Mouse (Mus musculus) heart, embryonic 16.5 days (tissue): ENCODE data around the gene Mettl7a2. TPM values are rescaled to one million over a fixed set of nuclear protein-coding genes. Genes with fewer than 3 reads are reported as not detected.
"Not testable (repeated sequence)": the region's sequence is repeated elsewhere in the genome, so short reads cannot be mapped to it uniquely, and the experiment has no call there.

Experiments used
- ATAC-seq: fragments of 200-750 bp; cut with Nextera tagmentation; replicated peaks from 2 replicates; pipeline ENCODE4 v1.8.0; 2017; ENCODE audit warnings: moderate number of reproducible peaks; ENCODE audit not compliant: insufficient read depth, low FRiP score; ENCODE audit errors: extremely low read depth
- H3K27ac ChIP-seq: fragments of 300-500 bp; sonication (generic); 2 replicates; pipeline ENCODE4 v1.5.1; 2014; ENCODE audit warnings: mild to moderate bottlenecking, low read length, control low read depth, moderate library complexity
- H3K27me3 ChIP-seq: fragments of 300-500 bp; sonication (generic); 2 replicates; pipeline ENCODE4 v1.6.1; 2014; ENCODE audit warnings: low read length, mixed read lengths; ENCODE audit not compliant: control insufficient read depth, insufficient read depth
- H3K36me3 ChIP-seq: fragments of 300-500 bp; sonication (generic); 2 replicates; pipeline ENCODE4 v1.6.1; 2014; ENCODE audit not compliant: control insufficient read depth, insufficient read depth
- H3K4me1 ChIP-seq: fragments of 300-500 bp; sonication (generic); 2 replicates; pipeline ENCODE4 v1.6.1; 2014; ENCODE audit warnings: low read length, mixed read lengths; ENCODE audit not compliant: control insufficient read depth, insufficient read depth
- H3K4me2 ChIP-seq: fragments of 300-500 bp; sonication (generic); 2 replicates; pipeline ENCODE4 v1.6.1; 2014; ENCODE audit warnings: low read depth, mild to moderate bottlenecking, control low read depth, low read length
- H3K4me3 ChIP-seq: fragments of 300-500 bp; sonication (generic); 2 replicates; pipeline ENCODE4 v1.5.1; 2014; ENCODE audit warnings: mild to moderate bottlenecking, control low read depth, low read length
- H3K9ac ChIP-seq: fragments of 300-500 bp; sonication (generic); 2 replicates; pipeline ENCODE4 v1.6.1; 2014; ENCODE audit warnings: low read length, control low read depth
- H3K9me3 ChIP-seq: fragments of 300-500 bp; sonication (generic); replicated peaks from 2 replicates; pipeline ENCODE4 v1.6.1; 2016; ENCODE audit warnings: low read length; ENCODE audit not compliant: control insufficient read depth
- WGBS: fragments of 180-500 bp; shearing (Covaris S2); extraction: QIAGEN DNeasy Blood & Tissue Kit; methylation state at CpG from one replicate; pipeline ENCODE4 v1.1.7; 2014; 5-methylcytosine and 5-hydroxymethylcytosine counted together
- polyA plus RNA-seq: library from polyadenylated mRNA; unstranded; fragments of >200 nt; fragmentation: Nextera tagmentation; extraction: Ambion mirVana; gene quantifications from 2 replicates; pipeline ENCODE4 v1.2.1, GENCODE M21; 2015

Gene Mettl7a2
- not detected in 2 replicates for polyA plus RNA-seq

- no peak within 1 kb of the TSS for H3K27ac ChIP-seq
These were observed at the start of gene Mettl7a2, which contains the start of gene Methig1 for GRCm38 (mm10) chr15:100352711-100353250. Gene Mettl7a2 (plus strand): TSS chr15:100353200. Gene Methig1 (plus strand): TSS chr15:100353149.

GRCm38 (mm10) chr15:100303428-100304018 lies 49.5 kb upstream of the Mettl7a2 start:
- H3K4me1 ChIP-seq = peaks cover 9% of the 10 kb centered on the region
- no peaks in the 10 kb centered on the region for H3K9me3 ChIP-seq
- no peak for ATAC-seq
- H3K27ac ChIP-seq = peak overlapping the region; percentile 84
- no peaks in the 10 kb centered on the region for H3K36me3 ChIP-seq
- H3K4me3 ChIP-seq = peak overlapping the region; percentile 69
- H3K9ac ChIP-seq = peak overlapping the region; percentile 75; the same call in 1 of the 2 replicates
- H3K4me2 ChIP-seq = peak overlapping the region; percentile 73
- H3K27me3 ChIP-seq = no peaks in the 10 kb centered on the region
- 51% methylated on average over 8 of the region's 8 CpGs for WGBS

More at GRCm38 (mm10) chr15:100352711-100353250, at the start of gene Mettl7a2, which contains the start of gene Methig1:
- no peak for ATAC-seq
- 86% methylated on average over 10 of the region's 10 CpGs for WGBS
- no peak within 1 kb of the TSS for H3K4me3 ChIP-seq
- H3K36me3 ChIP-seq = no peaks in the 10 kb centered on the region
- H3K27me3 ChIP-seq = no peaks in the 10 kb centered on the region
- no peak within 1 kb of the TSS for H3K9ac ChIP-seq
- H3K4me1 ChIP-seq = peaks cover 13% of the 10 kb centered on the region
- no peaks in the 10 kb centered on the region for H3K9me3 ChIP-seq
- no peak within 1 kb of the TSS for H3K4me2 ChIP-seq

- Histone ChIP-seq H3K9me3 (no peaks in the 10 kb centered on the region), H3K4me2 (peak within 1 kb of the TSS; percentile 73), H3K4me3 (peak within 1 kb of the TSS; percentile 69), H3K9ac (peak within 1 kb of the TSS; percentile 77), H3K27ac (peak within 1 kb of the TSS; percentile 84), H3K27me3 (no peaks in the 10 kb centered on the region), H3K36me3 (no peaks in the 10 kb centered on the region), H3K4me1 (peaks cover 9% of the 10 kb centered on the region)
- ATAC-seq = peak; percentile 77
- WGBS = 3% methylated on average over 19 of the region's 30 CpGs
These were observed 48.7 kb upstream of the Mettl7a2 start, which contains the start of gene Mettl7a1 for GRCm38 (mm10) chr15:100304019-100304991. Gene Mettl7a1 (plus strand): TSS chr15:100304140.

- Histone ChIP-seq H3K4me2 (no peak overlapping the region; the same call in 1 of the 2 replicates), H3K4me3 (no peak overlapping the region), H3K27me3 (no peaks in the 10 kb centered on the region), H3K4me1 (peaks cover 9% of the 10 kb centered on the region), H3K27ac (no peak overlapping the region), H3K9me3 (no peaks in the 10 kb centered on the region), H3K36me3 (no peaks in the 10 kb centered on the region), H3K9ac (no peak overlapping the region)
- 78% methylated on average over 2 of the region's 2 CpGs for WGBS
- no peak for ATAC-seq
These were observed 46.8 kb upstream of the Mettl7a2 start for GRCm38 (mm10) chr15:100306201-100306600.

GRCm38 (mm10) chr15:100307438-100308096 lies 45.4 kb upstream of the Mettl7a2 start:
- H3K36me3 ChIP-seq, H3K27me3 ChIP-seq, H3K27ac ChIP-seq, H3K4me2 ChIP-seq, H3K9me3 ChIP-seq, H3K9ac ChIP-seq, H3K4me3 ChIP-seq: not testable (repeated sequence)
- H3K4me1 ChIP-seq = peaks cover 14% of the 10 kb centered on the region
- WGBS = 48% methylated on average over 10 of the region's 11 CpGs
- ATAC-seq = 0 out of 2 replicates have a peak, but pooled peaks have one; percentile 28

DNA sequence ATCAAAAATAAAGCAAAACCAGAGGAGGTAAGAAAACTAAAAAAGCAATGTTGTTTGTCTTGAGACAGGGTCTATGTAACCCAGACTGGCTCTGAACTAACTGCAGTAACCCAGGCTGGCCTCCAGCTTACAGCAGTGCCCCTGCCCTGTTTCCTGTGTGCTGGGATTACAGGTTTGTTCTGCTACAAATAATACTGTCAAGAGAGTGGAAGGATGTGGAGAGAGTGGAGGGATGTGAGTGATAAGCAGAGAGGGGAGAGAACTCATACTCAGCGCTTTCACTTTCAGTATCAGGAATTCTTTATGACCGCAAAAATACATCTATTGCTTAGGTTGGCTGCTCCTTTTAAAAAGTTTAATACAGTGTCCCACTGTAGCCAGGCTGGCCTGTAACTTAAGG lies 40.7 kb upstream of the Mettl7a2 start:
- no peak overlapping the region for H3K4me3 ChIP-seq
- H3K9me3 ChIP-seq = no peaks in the 10 kb centered on the region
- H3K4me1 ChIP-seq = 0 out of 2 replicates have a peak, but pooled peaks cover 5% of the 10 kb centered on the region
- H3K27me3 ChIP-seq = no peaks in the 10 kb centered on the region
- no peak overlapping the region for H3K27ac ChIP-seq
- H3K36me3 ChIP-seq = no peaks in the 10 kb centered on the region
- no peak overlapping the region for H3K9ac ChIP-seq
- H3K4me2 ChIP-seq = no peak overlapping the region
- ATAC-seq = no peak
- WGBS = 46% methylated on average over 2 of the region's 2 CpGs

DNA sequence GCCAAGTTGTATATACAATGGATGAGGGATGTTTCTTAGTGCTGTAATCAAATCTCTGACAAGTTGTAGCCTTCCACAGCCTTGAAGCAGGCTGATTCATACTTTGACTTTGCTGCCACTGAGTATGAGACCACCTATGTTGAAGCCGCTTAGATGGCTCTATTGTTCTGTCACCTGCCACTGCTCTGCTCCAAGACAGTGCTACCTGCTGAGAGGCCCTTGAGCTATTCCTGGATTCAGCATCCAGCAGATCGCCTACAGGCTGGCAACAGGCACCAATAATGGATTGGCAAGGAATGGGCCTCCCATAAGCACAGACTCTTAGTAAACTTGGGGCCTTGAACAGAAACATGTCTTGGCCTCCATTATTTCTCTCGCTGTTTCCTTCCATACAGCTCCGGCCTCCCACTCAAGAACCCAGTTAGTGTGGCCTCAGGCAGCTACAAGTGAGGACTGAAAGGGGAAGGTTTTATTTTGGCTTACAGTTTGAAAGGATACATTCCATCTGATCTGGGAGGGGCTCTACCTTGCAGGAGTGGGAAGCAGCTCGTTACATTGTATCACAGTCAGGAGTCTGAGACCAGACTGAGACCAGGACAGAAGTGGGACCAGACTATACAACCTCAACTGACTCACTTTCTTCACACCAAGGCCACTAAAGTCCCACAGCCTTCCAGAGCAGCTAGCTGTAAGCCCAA lies 38.4 kb upstream of the Mettl7a2 start:
- Histone ChIP-seq H3K4me2 (no peak overlapping the region), H3K4me1 (0 out of 2 replicates have a peak, but pooled peaks cover 5% of the 10 kb centered on the region), H3K4me3 (no peak overlapping the region), H3K27me3 (no peaks in the 10 kb centered on the region), H3K36me3 (no peaks in the 10 kb centered on the region), H3K27ac (no peak overlapping the region), H3K9me3 (no peaks in the 10 kb centered on the region), H3K9ac (no peak overlapping the region)
- 87% methylated on average over 5 of the region's 5 CpGs for WGBS
- no peak for ATAC-seq

DNA sequence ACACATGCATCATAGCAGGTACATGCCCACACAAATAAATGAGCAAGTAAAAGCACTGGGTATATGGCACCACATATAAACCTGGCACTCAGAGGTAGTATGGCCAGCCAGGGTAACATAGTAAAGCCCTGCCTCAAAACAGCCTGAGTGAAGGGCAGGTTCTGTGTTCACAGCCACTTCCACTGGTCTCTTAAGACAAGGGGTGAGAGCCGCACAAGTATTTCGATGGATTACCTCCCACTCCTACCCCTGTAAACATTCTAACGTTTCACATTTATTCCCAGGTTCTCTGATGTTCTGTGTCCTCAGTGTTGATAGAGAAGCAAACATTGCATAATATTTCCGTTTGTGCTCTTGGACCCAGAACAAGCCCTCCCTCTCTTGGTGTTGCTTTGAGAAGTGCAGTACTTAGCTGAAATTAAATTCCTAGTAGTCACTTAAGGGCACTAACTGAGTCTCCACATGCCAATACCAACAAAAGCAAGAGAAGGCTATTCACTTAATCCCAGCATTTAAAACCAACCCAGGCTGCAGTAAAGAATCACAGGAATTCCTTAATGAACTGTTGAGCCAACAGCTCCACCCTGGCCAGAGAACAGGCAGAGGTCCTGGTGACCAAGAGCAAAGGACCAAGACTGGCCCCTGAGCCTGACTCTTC lies 34.9 kb upstream of the Mettl7a2 start:
- H3K4me1 ChIP-seq, H3K4me3 ChIP-seq, H3K36me3 ChIP-seq, ATAC-seq, H3K9me3 ChIP-seq, H3K27ac ChIP-seq, H3K27me3 ChIP-seq, H3K9ac ChIP-seq, H3K4me2 ChIP-seq: not testable (repeated sequence)
- WGBS = 65% methylated on average over 4 of the region's 4 CpGs
